Mouse (Mus musculus): ENCODE data around the gene Gm15114. TPM values are rescaled to one million over a fixed set of nuclear protein-coding genes. Genes with fewer than 3 reads are reported as not detected.
"Not testable (repeated sequence)": the region's sequence is repeated elsewhere in the genome, so short reads cannot be mapped to it uniquely, and the experiment has no call there.

Gene Gm15114
- not detected for polyA plus RNA-seq (2017; shearing (Covaris generic))

DNA sequence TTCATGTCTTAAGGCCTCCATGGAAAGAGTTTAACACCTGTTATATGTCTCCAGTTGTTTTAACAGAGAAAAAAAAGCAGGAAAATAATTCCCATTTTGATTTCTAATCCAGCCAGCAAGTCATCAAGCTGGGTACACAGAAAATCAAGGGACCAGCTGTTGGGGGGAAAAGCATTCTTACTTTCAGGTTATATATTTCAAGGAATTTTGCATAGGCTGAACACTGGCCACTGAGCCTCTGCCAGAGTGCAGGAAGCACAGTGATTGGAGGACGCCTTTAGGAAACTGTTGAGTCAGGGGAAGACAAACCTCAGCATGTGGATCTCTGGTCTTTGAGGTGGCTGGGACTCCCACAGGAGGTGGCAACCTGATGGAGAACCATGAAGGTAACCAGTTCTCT is at the start of gene Gm15114:
Gene Gm15114 (plus strand): TSS at position 301 of the 400 bp plus-strand sequence.
- ATAC-seq = not testable (repeated sequence)

Other genes with a start within 250 kb of the Gm15114 start
- gene Gm8334, start 126.2 kb downstream of the Gm15114 start, polyA plus RNA-seq (2017; shearing (Covaris generic)) = not detected
- not detected for gene Gm15127, start 174.6 kb downstream of the Gm15114 start, polyA plus RNA-seq (2017; shearing (Covaris generic))

Data from inflammation-experienced regulatory T-cells, adult 6 months (primary cell).